Mouse (Mus musculus) CH12.LX (cell line): ENCODE measurements around the gene Sphk2.

Experiments
- CTCF ChIP-seq, 2 experiments: IDR thresholded peaks in 1 of 2; conservative IDR thresholded peaks in 1 of 2; 2 replicates each; pipeline ENCODE4 v1.5.1; 2011 to 2012; ENCODE audit warnings: low read depth in 2 of 2, low read length in 2 of 2, improper control_type of control experiment in 1 of 2, inconsistent platforms in 1 of 2, mild to moderate bottlenecking in 1 of 2, moderate library complexity in 1 of 2
- MAZ ChIP-seq: IDR thresholded peaks from 2 replicates; pipeline ENCODE4 v1.6.1; 2012; ENCODE audit warnings: low read depth, mild to moderate bottlenecking, inconsistent platforms, low read length, improper control_type of control experiment, moderate library complexity

DNA sequence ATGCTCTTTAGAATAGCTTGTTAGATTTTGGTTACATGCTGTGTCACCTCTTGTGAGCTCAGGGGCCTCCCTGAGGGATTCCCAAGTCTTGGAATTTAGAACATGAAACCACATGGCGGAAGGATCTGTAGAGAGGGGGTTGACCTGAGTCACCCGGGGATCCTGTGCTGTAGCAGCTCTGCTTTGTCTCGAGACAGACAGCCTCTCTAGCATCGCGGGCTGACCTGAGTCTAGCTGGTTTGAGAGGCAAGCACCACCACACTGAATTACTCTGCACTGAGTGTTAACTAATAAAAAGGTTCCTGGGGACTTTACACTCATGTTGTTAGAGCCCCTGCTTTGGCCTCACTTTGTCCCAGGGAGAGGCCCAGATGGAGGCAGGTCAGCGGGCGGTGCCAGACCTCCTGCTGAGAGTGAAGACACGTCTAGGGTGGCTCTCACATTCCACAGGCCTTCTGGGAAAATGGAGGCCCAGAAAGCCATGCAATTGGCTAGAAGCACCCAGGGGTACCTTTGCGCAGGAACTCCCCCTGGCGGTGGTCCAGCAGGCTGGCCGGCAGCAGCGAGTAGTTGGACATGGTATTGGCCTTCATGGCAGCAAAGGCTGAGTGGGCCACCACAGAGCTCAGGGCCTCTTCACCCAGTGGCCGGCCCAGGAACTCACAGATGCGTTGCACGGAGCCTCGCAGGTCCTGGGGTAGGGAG lies 13.1 kb upstream of the Sphk2 start:
- TF ChIP-seq CTCF (conservative IDR thresholded peaks at IDR 0.05 in 1 of 2, IDR thresholded peaks at IDR 0.05 in 1 of 2; ENCODE audit: low read depth in 2 of 2, low read length in 2 of 2) (peak in 1 of 2 experiments; percentile 74; a peak in 3 of 4 replicates), MAZ (no peak)
